ENCODE assay signal across 32 mouse cellular contexts in the genomic region with DNA sequence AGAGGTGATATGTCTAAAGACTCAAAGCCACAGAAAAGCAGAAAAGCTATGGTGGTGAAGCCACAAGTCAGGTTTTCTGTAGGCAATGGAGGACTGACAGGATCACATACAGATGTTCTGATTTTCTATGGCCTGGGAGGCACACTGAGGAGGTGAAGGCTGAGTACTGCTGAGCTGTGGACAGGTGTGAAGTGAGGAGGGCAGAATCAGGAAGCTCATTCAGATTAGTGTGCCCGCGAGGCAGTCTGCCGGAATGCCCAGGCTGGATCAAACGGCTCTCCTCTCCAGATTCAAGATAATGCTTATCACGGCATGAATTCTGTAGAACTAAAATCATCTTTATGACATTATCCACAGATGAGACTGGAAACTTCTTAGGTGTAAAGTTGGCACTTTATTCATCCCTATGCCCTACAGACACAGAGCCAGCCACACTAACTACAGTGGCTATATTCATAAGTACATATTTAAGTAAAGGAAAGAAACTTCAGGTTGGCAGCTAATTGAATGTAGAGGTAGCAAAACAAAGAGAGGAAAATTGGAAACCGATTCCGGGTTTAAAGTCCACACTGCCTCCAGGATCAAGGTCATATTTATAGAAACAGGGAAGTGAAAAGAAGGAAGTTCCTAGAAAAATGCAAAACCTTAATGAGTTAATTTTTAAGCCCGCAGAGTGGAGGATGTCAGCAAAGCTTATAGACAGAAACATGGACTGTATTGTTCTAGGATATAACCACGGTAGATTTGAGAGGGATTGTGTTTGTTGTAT. TPM values are rescaled to one million over a fixed set of nuclear protein-coding genes. Genes with fewer than 3 reads are reported as not detected.
A peak's percentile ranks its signal among the peaks of the same experiment; 100 is the strongest.
DNase-seq lines count a peak whose midpoint lies in the region; ATAC-seq lines count a peak whose summit lies in the region.
"Had no signal": no experiment of that assay in that cellular context is flagged by ENCODE, and none has a peak within 500 bp of the region (broad histone marks: within the 10 kb centered on the region; RNA-seq: fewer than 3 reads in every experiment).

No protein-coding gene starts in this region.

- 48% methylated on average over 9 of the region's 9 CpGs for WGBS in intestine, embryonic 15.5 days
- WGBS in stomach, embryonic 15.5 days, result 53% methylated on average over 9 of the region's 9 CpGs

- no peak overlapping the region for H3K9ac ChIP-seq in intestine, embryonic 15.5 days
- H3K9ac ChIP-seq in stomach, embryonic 15.5 days, result no peak overlapping the region
- H3K9ac ChIP-seq: embryonic facial prominence, embryonic 15.5 days; forebrain, embryonic 12.5 days; limb, embryonic 12.5 days; liver, embryonic 15.5 days; lung, embryonic 15.5 days; midbrain, embryonic 15.5 days; neural tube, embryonic 12.5 days had no signal

- no peaks in the 10 kb centered on the region for H3K27me3 ChIP-seq in intestine, embryonic 15.5 days (replicated peaks)
- no peaks in the 10 kb centered on the region for H3K27me3 ChIP-seq in stomach, embryonic 15.5 days (replicated peaks)
- H3K27me3 ChIP-seq: embryonic facial prominence, embryonic 15.5 days; forebrain, embryonic 12.5 days; limb, embryonic 12.5 days; liver, embryonic 15.5 days; lung, embryonic 15.5 days; midbrain, embryonic 15.5 days; neural tube, embryonic 12.5 days had no signal

- H3K4me1 ChIP-seq in intestine, embryonic 15.5 days (replicated peaks), result no peaks in the 10 kb centered on the region; the same call in 1 of the 2 replicates
- H3K4me1 ChIP-seq in stomach, embryonic 15.5 days, result no peaks in the 10 kb centered on the region
- H3K4me1 ChIP-seq: embryonic facial prominence, embryonic 10.5 days; embryonic facial prominence, embryonic 15.5 days; forebrain, embryonic 12.5 days; hindbrain, embryonic 10.5 days; liver, embryonic 15.5 days; midbrain, embryonic 15.5 days; neural tube, embryonic 12.5 days had no signal

- peak; percentile 59 for ATAC-seq in common myeloid progenitor, adult 5-6 weeks (replicated peaks; ENCODE audit: low read depth, poor library complexity, severe bottlenecking)
- peak; percentile 87 for ATAC-seq in intestine, embryonic 15.5 days
- peak; percentile 71 for ATAC-seq in megakaryocyte, adult 5-6 weeks (ENCODE audit: poor library complexity, severe bottlenecking)
- peak; percentile 68 for ATAC-seq in stomach, embryonic 15.5 days (ENCODE audit: insufficient read depth, low FRiP score, low read depth)
- ATAC-seq: CD4-positive, CD25-positive, alpha-beta regulatory T cell, adult 4 months; hindbrain, embryonic 16.5 days; midbrain, embryonic 15.5 days had no signal

- H3K9me3 ChIP-seq in intestine, embryonic 15.5 days, result no peaks in the 10 kb centered on the region
- no peaks in the 10 kb centered on the region for H3K9me3 ChIP-seq in stomach, embryonic 15.5 days
- H3K9me3 ChIP-seq: embryonic facial prominence, embryonic 10.5 days; embryonic facial prominence, embryonic 15.5 days; forebrain, embryonic 12.5 days; hindbrain, embryonic 10.5 days; limb, embryonic 12.5 days; liver, embryonic 15.5 days; lung, embryonic 15.5 days; midbrain, embryonic 15.5 days; neural tube, embryonic 12.5 days had no signal

- peak overlapping the region; percentile 77 for H3K27ac ChIP-seq in intestine, embryonic 15.5 days
- H3K27ac ChIP-seq in stomach, embryonic 15.5 days, result peak overlapping the region; percentile 82
- H3K27ac ChIP-seq: embryonic facial prominence, embryonic 10.5 days; embryonic facial prominence, embryonic 15.5 days; forebrain, embryonic 12.5 days; hindbrain, embryonic 10.5 days; left cerebral cortex, adult 2 months; limb, embryonic 12.5 days; liver, embryonic 15.5 days; lung, embryonic 15.5 days; midbrain, embryonic 15.5 days; neural tube, embryonic 12.5 days had no signal

- DNase-seq in cerebellum, adult 9-10 months, result no peak
- DNase-seq in urinary bladder, postnatal 25 days (ENCODE audit: low spot score), result no peak
- no peak for DNase-seq in cerebellum, postnatal 10 days
- no peak for DNase-seq in cerebellum, postnatal 4 days (ENCODE audit: low spot score in 2 of 2)
- DNase-seq: adrenal gland, adult 8-10 months; cerebellum, adult 9-11 months; gastrocnemius, postnatal 25 days; heart, adult 18-20 months; kidney, adult 11 months; kidney, postnatal 14 days; lung, postnatal 36 days; right cerebral cortex, adult 18-20 months; thymus, adult 18-20 months; thymus, postnatal 25 days had no signal

- H3K4me3 ChIP-seq in intestine, embryonic 15.5 days (replicated peaks), result no peak overlapping the region
- H3K4me3 ChIP-seq in stomach, embryonic 15.5 days (replicated peaks), result no peak overlapping the region
- H3K4me3 ChIP-seq: embryonic facial prominence, embryonic 10.5 days; embryonic facial prominence, embryonic 15.5 days; forebrain, embryonic 12.5 days; hindbrain, embryonic 10.5 days; left cerebral cortex, adult 2 months; limb, embryonic 12.5 days; liver, embryonic 15.5 days; lung, embryonic 15.5 days; midbrain, embryonic 15.5 days; myocyte; neural tube, embryonic 12.5 days had no signal

- H3K36me3 ChIP-seq in intestine, embryonic 15.5 days, result no peaks in the 10 kb centered on the region
- no peaks in the 10 kb centered on the region for H3K36me3 ChIP-seq in stomach, embryonic 15.5 days
- H3K36me3 ChIP-seq: embryonic facial prominence, embryonic 10.5 days; embryonic facial prominence, embryonic 15.5 days; forebrain, embryonic 12.5 days; hindbrain, embryonic 10.5 days; limb, embryonic 12.5 days; liver, embryonic 15.5 days; lung, embryonic 15.5 days; midbrain, embryonic 15.5 days; neural tube, embryonic 12.5 days had no signal

- H3K4me2 ChIP-seq in intestine, embryonic 15.5 days (replicated peaks), result 0 out of 2 replicates have a peak overlapping the region, but pooled peaks have one; percentile 2
- H3K4me2 ChIP-seq in stomach, embryonic 15.5 days, result peak overlapping the region; percentile 6; the same call in 1 of the 2 replicates
- H3K4me2 ChIP-seq: embryonic facial prominence, embryonic 15.5 days; forebrain, embryonic 12.5 days; heart, embryonic 11.5 days; limb, embryonic 12.5 days; liver, embryonic 15.5 days; lung, embryonic 15.5 days; midbrain, embryonic 15.5 days; neural tube, embryonic 12.5 days had no signal

RNA-seq across cellular contexts. Expression of a gene that starts 40.8 kb away (rescaled TPM):
- total RNA-seq in common myeloid progenitor, adult 5-6 weeks (2017), result 0.18 TPM in 1 of 2 replicates, not detected in the other
- 13.8 and 16.5 TPM in 2 replicates for polyA plus RNA-seq in intestine, embryonic 15.5 days (2015; fragmentation: Nextera tagmentation; extraction: Ambion mirVana)
- not detected in 2 replicates for total RNA-seq in megakaryocyte, adult 5-6 weeks (2015)
- 0.07 TPM in 1 of 2 replicates, not detected in the other for total RNA-seq in megakaryocyte, adult 5-6 weeks (2017)
- 11.7 and 12.3 TPM in 2 replicates for polyA plus RNA-seq in stomach, embryonic 15.5 days (2015; fragmentation: Nextera tagmentation; extraction: Ambion mirVana)
- polyA plus RNA-seq: CD4-positive, CD25-positive, alpha-beta regulatory T cell, adult 4 months had no signal
